Mouse (Mus musculus): ENCODE data around the gene Foxl2.

DNA sequence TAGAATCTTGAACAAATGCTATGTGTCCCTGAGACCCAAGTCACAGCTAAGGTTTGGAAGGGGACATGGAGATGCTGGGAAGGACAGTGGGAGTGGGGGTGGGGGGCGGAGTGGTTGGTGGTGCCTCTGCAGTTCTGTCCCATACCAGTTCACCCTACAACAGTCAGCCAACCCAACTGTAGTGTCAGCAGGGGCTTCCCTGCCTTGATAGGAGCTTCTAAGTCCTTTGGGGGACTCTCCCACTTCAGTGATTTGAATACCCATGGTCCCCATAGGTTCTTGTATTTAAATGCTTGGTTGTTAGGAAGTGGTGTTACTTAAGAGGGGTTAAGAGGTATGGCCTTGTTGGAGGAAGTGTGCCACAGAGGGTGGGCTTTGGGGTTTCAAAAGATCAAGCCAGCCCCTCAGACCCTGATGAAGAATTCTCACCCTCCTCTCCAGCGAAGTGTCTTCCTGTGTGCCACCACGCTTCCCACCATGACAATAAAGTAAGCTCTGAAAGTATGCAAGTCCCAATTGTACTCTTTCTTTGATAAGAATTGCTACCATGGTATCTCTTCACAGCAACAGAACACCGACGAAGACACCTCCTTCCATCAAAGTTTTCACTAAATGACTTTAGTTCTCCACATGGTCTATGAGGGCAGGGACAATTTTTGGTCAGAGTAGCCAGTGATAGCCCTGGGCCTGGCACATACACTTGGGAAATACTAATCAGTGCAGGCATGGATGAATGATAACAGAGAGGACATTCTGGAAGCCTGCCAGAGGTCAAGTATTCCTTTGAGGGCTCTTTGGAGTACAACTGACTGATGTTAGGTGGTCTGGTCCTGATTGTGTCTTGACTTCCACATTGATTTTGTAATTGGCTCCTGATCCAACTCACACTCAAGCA is 34.2 kb upstream of the Foxl2 start:
- no peak for TF ChIP-seq MYOD1 (IDR thresholded peaks at IDR 0.05; ENCODE audit: control insufficient read depth in 1 of 3, insufficient read length in 2 of 3, low read depth in 2 of 3)
- TF ChIP-seq POLR2A (IDR thresholded peaks at IDR 0.05; ENCODE audit: insufficient read length, low read depth) = no peak
- no peak for TF ChIP-seq E2F4 (IDR thresholded peaks at IDR 0.05; ENCODE audit: insufficient read depth)
- no peak for TF ChIP-seq REST (IDR thresholded peaks at IDR 0.05; ENCODE audit: insufficient read depth, insufficient read length)
- no peak for TF ChIP-seq POLR2AphosphoS2 (IDR thresholded peaks at IDR 0.05; ENCODE audit: insufficient read length, low read depth)
- no peak for TF ChIP-seq MAX (IDR thresholded peaks at IDR 0.05; ENCODE audit: low read depth)
- no peak for TF ChIP-seq MYOG (IDR thresholded peaks at IDR 0.05; ENCODE audit: control insufficient read depth in 1 of 3, insufficient read depth in 1 of 3, insufficient read length in 2 of 3, low read depth in 2 of 3)
- no peak for TF ChIP-seq CEBPB (IDR thresholded peaks at IDR 0.05; ENCODE audit: insufficient read depth, poor library complexity, severe bottlenecking)
- no peak for TF ChIP-seq USF1 (IDR thresholded peaks at IDR 0.05; ENCODE audit: low read depth)
